Mouse (Mus musculus) ES-E14 (cell line): ENCODE data around the gene Cdk1. TPM values are rescaled to one million over a fixed set of nuclear protein-coding genes. Genes with fewer than 3 reads are reported as not detected.

Experiments
- DNase-seq: peaks from one replicate; pipeline ENCODE4 v3.0.0-alpha.2; 2013; ENCODE audit warnings: low read depth, low spot score
- H3K27ac ChIP-seq: 2 replicates; pipeline ENCODE4 v1.5.1; 2012; ENCODE audit warnings: low read depth, mild to moderate bottlenecking, low read length, moderate library complexity, mixed read lengths; ENCODE audit not compliant: poor library complexity, insufficient read depth, severe bottlenecking
- H3K36me3 ChIP-seq: 2 replicates; pipeline ENCODE4 v1.6.1; 2012; ENCODE audit warnings: mild to moderate bottlenecking, low read length, moderate library complexity, mixed read lengths; ENCODE audit not compliant: control insufficient read depth, poor library complexity, insufficient read depth, severe bottlenecking
- H3K4me1 ChIP-seq, 2 experiments: fragments of 150-350 bp in 1 of 2; sonication (generic) in 1 of 2; 2 replicates each; pipeline ENCODE4 v1.6.1; 2012; ENCODE audit warnings: low read length in 2 of 2, mild to moderate bottlenecking in 1 of 2, mixed read lengths in 1 of 2; ENCODE audit not compliant: control insufficient read depth in 2 of 2, insufficient read depth in 2 of 2, poor library complexity in 1 of 2
- H3K4me3 ChIP-seq, 2 experiments: fragments of 150-350 bp in 1 of 2; sonication (generic) in 1 of 2; 2 replicates each; pipeline ENCODE4 v1.5.1; 2012; ENCODE audit warnings: low read length in 2 of 2, low read depth in 1 of 2, mild to moderate bottlenecking in 1 of 2, mixed read lengths in 1 of 2; ENCODE audit not compliant: insufficient read depth in 1 of 2, poor library complexity in 1 of 2, severe bottlenecking in 1 of 2
- H3K9ac ChIP-seq: 2 replicates; pipeline ENCODE4 v1.6.1; 2012; ENCODE audit warnings: low read depth, mild to moderate bottlenecking, low read length, mixed read lengths; ENCODE audit not compliant: poor library complexity, insufficient read depth, severe bottlenecking
- H3K9me3 ChIP-seq: fragments of 150-350 bp; sonication (generic); 2 replicates; pipeline ENCODE4 v1.6.1; 2012; ENCODE audit warnings: low read depth, mild to moderate bottlenecking, low read length; ENCODE audit not compliant: control insufficient read depth, insufficient read depth
- CHD2 ChIP-seq: IDR thresholded peaks from 2 replicates; pipeline ENCODE4 v1.6.1; 2014; ENCODE audit warnings: mild to moderate bottlenecking, low read depth, low read length, inconsistent platforms
- HCFC1 ChIP-seq: IDR thresholded peaks from 2 replicates; pipeline ENCODE4 v1.6.1; 2012; ENCODE audit warnings: low read length, inconsistent platforms, borderline replicate concordance; ENCODE audit not compliant: insufficient read depth
- MAFK ChIP-seq: IDR thresholded peaks from 2 replicates; pipeline ENCODE4 v1.6.1; 2014; ENCODE audit warnings: mild to moderate bottlenecking, low read depth, low read length, inconsistent platforms; ENCODE audit not compliant: insufficient read depth
- ZC3H11A ChIP-seq: IDR thresholded peaks from 2 replicates; pipeline ENCODE4 v1.6.1; 2012; ENCODE audit warnings: low read depth, mild to moderate bottlenecking, inconsistent platforms, low read length, borderline replicate concordance
- ZNF384 ChIP-seq: IDR thresholded peaks from 2 replicates; pipeline ENCODE4 v1.6.1; 2012; ENCODE audit warnings: low read depth, low read length, inconsistent platforms
- in situ Hi-C, 2 experiments: fragments of 600-800 bp; cut with MboI; formaldehyde crosslinking; loops; one replicate each; pipeline ENCODE4 v1.15.1; 2025; ENCODE audit warnings: low sequenced_read_pairs in 2 of 2, inconsistent platforms in 1 of 2; ENCODE audit not compliant: unreplicated experiment in 2 of 2
- total RNA-seq: library from RNA; depleted of rRNA; stranded (reverse); fragments of 300-350 nt; gene quantifications from 2 replicates; pipeline ENCODE4 v1.2.3, GENCODE M21; 2012

Cdk1 gene
- total RNA-seq, 1 experiment = 351 TPM

- in situ Hi-C loops = no loop called here
- Histone ChIP-seq H3K9ac (peak overlapping the region; percentile 53; the same call in 1 of the 2 replicates), H3K4me1 (peaks cover 5 to 11% of the 10 kb centered on the region in 2 experiments), H3K36me3 (peaks cover 1% of the 10 kb centered on the region; the same call in 1 of the 2 replicates), H3K27ac (peak overlapping the region; percentile 52; the same call in 1 of the 2 replicates), H3K4me3 (peak overlapping the region; percentile 37 to 49), H3K9me3 (no peaks in the 10 kb centered on the region)
- TF ChIP-seq ZC3H11A (no peak), ZNF384 (peak; percentile 97)
- no peak for DNase-seq
These were observed 24.6 kb downstream of the Cdk1 start for GRCm38 (mm10) chr10:69328029-69328655.

GRCm38 (mm10) chr10:69327362-69327761, 25.4 kb downstream of the Cdk1 start:
- no peak for DNase-seq
- no peak for TF ChIP-seq HCFC1
- no peak for TF ChIP-seq ZNF384
- TF ChIP-seq ZC3H11A = no peak
- TF ChIP-seq CHD2 = no peak
- no peak for TF ChIP-seq MAFK

GRCm38 (mm10) chr10:69326433-69326832, 26.3 kb downstream of the Cdk1 start:
- DNase-seq = no peak
- H3K4me1 ChIP-seq = peaks cover 5 to 11% of the 10 kb centered on the region in 2 experiments
- no peak for TF ChIP-seq CHD2
- no peaks in the 10 kb centered on the region for H3K9me3 ChIP-seq
- in situ Hi-C loops = no loop called here
- no peaks in the 10 kb centered on the region for H3K36me3 ChIP-seq
- H3K4me3 ChIP-seq = no peak overlapping the region
- H3K9ac ChIP-seq = no peak overlapping the region
- no peak overlapping the region for H3K27ac ChIP-seq

More at GRCm38 (mm10) chr10:69327362-69327761, 25.4 kb downstream of the Cdk1 start:
- H3K27ac ChIP-seq = no peak overlapping the region; the same call in 1 of the 2 replicates
- peak overlapping the region; percentile 53; the same call in 1 of the 2 replicates for H3K9ac ChIP-seq
- H3K9me3 ChIP-seq = no peaks in the 10 kb centered on the region
- peaks cover 5 to 11% of the 10 kb centered on the region in 2 experiments for H3K4me1 ChIP-seq
- in situ Hi-C loops = no loop called here
- H3K36me3 ChIP-seq = no peaks in the 10 kb centered on the region
- peak overlapping the region; percentile 37 to 49 for H3K4me3 ChIP-seq

- TF ChIP-seq HCFC1 = no peak
- TF ChIP-seq MAFK = no peak
- in situ Hi-C loops = loop anchor here in 1 of 2 experiments (25.0 kb wide), 1 partner anchor 413 kb away; no protein-coding TSS in a partner anchor
These were observed 27.9 kb downstream of the Cdk1 start for GRCm38 (mm10) chr10:69324816-69325215.

GRCm38 (mm10) chr10:69323986-69324385, 28.8 kb downstream of the Cdk1 start:
- TF ChIP-seq ZNF384 (peak; percentile 76), ZC3H11A (no peak)

More at GRCm38 (mm10) chr10:69324816-69325215, 27.9 kb downstream of the Cdk1 start:
- peaks cover 5 to 11% of the 10 kb centered on the region in 2 experiments for H3K4me1 ChIP-seq
- no peak for DNase-seq
- peak overlapping the region; percentile 77 for H3K27ac ChIP-seq
- no peaks in the 10 kb centered on the region for H3K36me3 ChIP-seq
- peak overlapping the region in 1 of 2 experiments; percentile 1; a peak in 1 of 4 replicates for H3K4me3 ChIP-seq
- H3K9me3 ChIP-seq = no peaks in the 10 kb centered on the region
- H3K9ac ChIP-seq = no peak overlapping the region

More at GRCm38 (mm10) chr10:69323986-69324385, 28.8 kb downstream of the Cdk1 start:
- in situ Hi-C loops = loop anchor here in 1 of 2 experiments (25.0 kb wide), 1 partner anchor 412 kb away; no protein-coding TSS in a partner anchor
- Histone ChIP-seq H3K36me3 (no peaks in the 10 kb centered on the region), H3K4me3 (peak overlapping the region in 1 of 2 experiments; percentile 1; a peak in 1 of 4 replicates), H3K4me1 (peaks cover 5 to 11% of the 10 kb centered on the region in 2 experiments), H3K27ac (no peak overlapping the region; the same call in 1 of the 2 replicates), H3K9ac (no peak overlapping the region), H3K9me3 (no peaks in the 10 kb centered on the region)
- no peak for DNase-seq
